ENCODE assay signal across 22 mouse cellular contexts in the genomic region with DNA sequence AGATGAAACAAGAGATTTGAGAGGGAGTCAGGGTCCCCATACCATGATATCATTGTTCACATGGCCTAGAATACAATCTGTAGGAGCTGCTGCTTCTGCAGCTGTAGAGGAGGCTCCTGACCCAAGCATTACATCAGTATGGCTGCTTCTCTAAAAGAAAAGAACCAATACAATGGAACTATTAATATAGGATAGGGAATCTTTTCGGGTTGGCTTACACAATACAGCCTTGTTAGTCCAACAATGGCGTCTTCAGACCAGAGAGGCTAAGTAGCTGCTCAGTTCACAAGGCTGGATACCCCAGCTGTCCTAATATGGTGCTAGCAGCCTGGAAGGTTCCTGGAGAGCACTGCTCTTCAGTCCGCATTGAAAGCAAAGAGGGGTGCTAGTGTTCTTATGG.
"Had no signal": no experiment of that assay in that cellular context is flagged by ENCODE, and none has a peak within 500 bp of the region (broad histone marks: within the 10 kb centered on the region; RNA-seq: fewer than 3 reads in every experiment).

No protein-coding gene starts in this region.

- H3K4me1 ChIP-seq: kidney, embryonic 15.5 days; limb, embryonic 10.5 days; limb, embryonic 13.5 days; liver, embryonic 12.5 days; liver, embryonic 15.5 days; lung, embryonic 15.5 days; megakaryocyte, embryonic 14.5 days; midbrain, embryonic 15.5 days; neural tube, embryonic 12.5 days; neural tube, embryonic 15.5 days had no signal

- H3K36me3 ChIP-seq: kidney, embryonic 15.5 days; limb, embryonic 10.5 days; limb, embryonic 13.5 days; liver, embryonic 12.5 days; liver, embryonic 15.5 days; lung, embryonic 15.5 days; midbrain, embryonic 10.5 days; midbrain, embryonic 15.5 days; neural tube, embryonic 12.5 days; neural tube, embryonic 15.5 days had no signal

- H3K4me2 ChIP-seq: kidney, embryonic 15.5 days; limb, embryonic 13.5 days; liver, embryonic 12.5 days; liver, embryonic 15.5 days; lung, embryonic 15.5 days; midbrain, embryonic 15.5 days; neural tube, embryonic 12.5 days; neural tube, embryonic 15.5 days had no signal

- H3K4me3 ChIP-seq: kidney, embryonic 15.5 days; limb, embryonic 10.5 days; limb, embryonic 13.5 days; liver, embryonic 12.5 days; liver, embryonic 15.5 days; lung, embryonic 15.5 days; megakaryocyte, embryonic 14.5 days; midbrain, embryonic 10.5 days; midbrain, embryonic 15.5 days; neural tube, embryonic 12.5 days; neural tube, embryonic 15.5 days had no signal

- DNase-seq: kidney, postnatal 10 days; liver; lung, adult 18-20 months; lung, postnatal 10 days; lung, postnatal 36 days; right cerebral cortex, adult 18-20 months; right cerebral cortex, postnatal 14 days; right cerebral cortex, postnatal 4 days; thymus, adult 18-20 months; thymus, postnatal 36 days had no signal

- H3K27me3 ChIP-seq: kidney, embryonic 15.5 days; limb, embryonic 13.5 days; liver, embryonic 12.5 days; liver, embryonic 15.5 days; lung, embryonic 15.5 days; megakaryocyte, embryonic 14.5 days; midbrain, embryonic 15.5 days; neural tube, embryonic 12.5 days; neural tube, embryonic 15.5 days had no signal

- H3K27ac ChIP-seq: kidney, embryonic 15.5 days; limb, embryonic 10.5 days; limb, embryonic 13.5 days; liver, embryonic 12.5 days; liver, embryonic 15.5 days; lung, embryonic 15.5 days; midbrain, embryonic 10.5 days; midbrain, embryonic 15.5 days; neural tube, embryonic 12.5 days; neural tube, embryonic 15.5 days had no signal

- H3K9ac ChIP-seq: kidney, embryonic 15.5 days; limb, embryonic 13.5 days; liver, embryonic 12.5 days; liver, embryonic 15.5 days; lung, embryonic 15.5 days; midbrain, embryonic 15.5 days; neural tube, embryonic 12.5 days; neural tube, embryonic 15.5 days had no signal

- H3K9me3 ChIP-seq: kidney, embryonic 15.5 days; limb, embryonic 10.5 days; limb, embryonic 13.5 days; liver, embryonic 12.5 days; liver, embryonic 15.5 days; lung, embryonic 15.5 days; midbrain, embryonic 10.5 days; midbrain, embryonic 15.5 days; neural tube, embryonic 12.5 days; neural tube, embryonic 15.5 days had no signal

- ATAC-seq: intestine, postnatal 0 days; liver, embryonic 12.5 days; midbrain, embryonic 15.5 days had no signal
